Mouse (Mus musculus): ENCODE measurements around the gene Huwe1. TPM values are rescaled to one million over a fixed set of nuclear protein-coding genes. Genes with fewer than 3 reads are reported as not detected.

Huwe1 gene
- polyA plus RNA-seq, 1 experiment from 2014 or later, result 11.1 TPM

DNA sequence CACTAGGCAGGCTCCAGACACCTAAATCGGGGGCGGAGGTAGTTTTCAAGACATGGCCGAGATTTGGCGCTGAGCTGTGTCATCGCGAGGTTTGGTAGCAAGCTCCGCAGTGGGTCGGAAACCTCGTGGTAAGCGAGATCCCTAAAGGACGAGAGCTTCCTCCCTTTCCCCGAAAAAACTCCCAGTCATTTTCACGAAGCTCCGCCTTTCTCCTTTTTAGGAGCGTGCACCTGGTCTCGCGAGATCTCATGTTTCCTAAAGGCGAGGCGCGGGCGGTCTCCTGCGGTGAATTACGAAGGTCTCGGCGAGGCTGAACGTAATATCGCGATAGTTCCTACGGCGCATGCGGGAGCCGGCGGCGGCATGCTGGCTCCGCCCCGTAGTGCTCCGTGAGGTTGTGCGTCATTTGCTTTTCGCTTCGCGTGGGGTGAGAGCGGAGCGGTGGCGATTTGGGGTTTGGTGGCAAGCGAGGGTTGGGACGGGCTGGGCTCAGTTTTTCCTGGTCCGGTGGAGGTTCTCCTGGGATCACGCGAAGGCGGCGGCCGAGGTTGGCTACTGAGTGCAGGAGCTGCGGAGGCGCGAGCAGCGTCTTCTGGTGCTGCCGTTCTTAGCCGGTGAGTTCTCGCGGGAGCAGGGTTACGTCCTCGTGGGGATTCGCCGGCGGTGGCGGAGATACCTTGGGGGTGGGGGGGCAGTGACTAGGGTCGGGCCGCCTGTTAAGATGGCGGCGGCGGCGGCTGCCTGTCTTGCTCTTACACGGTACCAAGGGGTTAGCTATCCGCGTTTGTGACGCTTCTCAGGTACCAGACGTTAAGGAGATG lies 2.6 kb downstream of the Huwe1 start:
- H3K27me3 ChIP-seq (ENCODE audit: insufficient read depth, low read length), result no peaks in the 10 kb centered on the region
- no peaks in the 10 kb centered on the region for H3K36me3 ChIP-seq (replicated peaks; ENCODE audit: insufficient read depth, low read length)
- H3K4me3 ChIP-seq (ENCODE audit: low read depth, low read length), result peak overlapping the region; percentile 67
- H3K9me3 ChIP-seq (ENCODE audit: low read length), result no peaks in the 10 kb centered on the region
- H3K4me2 ChIP-seq (ENCODE audit: low read depth, low read length), result peak overlapping the region; percentile 79
- H3K9ac ChIP-seq (replicated peaks), result peak overlapping the region; percentile 83
- no peak for TF ChIP-seq CTCF (IDR thresholded peaks at IDR 0.05; ENCODE audit: low read depth)
- peak; percentile 85 for TF ChIP-seq EP300 (IDR thresholded peaks at IDR 0.05; ENCODE audit: low read depth)
- peak overlapping the region; percentile 99 for H3K27ac ChIP-seq (ENCODE audit: low read depth)
- DNase-seq, result peak; percentile 92
- peak; percentile 91 for ATAC-seq
- 0 out of 2 replicates have a peak, but pooled peaks cover 2% of the 10 kb centered on the region for H3K4me1 ChIP-seq (ENCODE audit: insufficient read depth)
- WGBS (ENCODE audit: insufficient replicate concordance), result 23% methylated on average over 76 of the region's 77 CpGs

DNA sequence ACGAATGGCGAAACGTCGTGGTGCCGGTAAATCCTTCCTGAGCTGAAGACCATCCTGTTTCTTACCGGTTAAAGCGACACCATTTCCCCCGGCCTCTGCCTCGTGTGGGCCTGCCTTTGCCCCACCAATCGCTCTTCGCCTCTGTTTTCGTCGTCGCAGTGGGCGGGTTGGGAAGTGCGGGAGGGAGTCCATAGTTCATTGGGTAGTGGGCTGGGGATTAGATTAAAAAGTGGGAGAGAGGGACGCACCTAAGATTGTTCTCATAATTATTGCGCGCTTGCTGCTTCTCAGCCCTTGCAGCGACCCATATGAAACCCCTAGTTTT lies 3.1 kb downstream of the Huwe1 start:
- Histone ChIP-seq H3K4me3 (ENCODE audit: low read depth, low read length) (peak overlapping the region; percentile 67), H3K36me3 (replicated peaks; ENCODE audit: insufficient read depth, low read length) (no peaks in the 10 kb centered on the region), H3K27ac (ENCODE audit: low read depth) (peak overlapping the region; percentile 99), H3K4me1 (ENCODE audit: insufficient read depth) (0 out of 2 replicates have a peak, but pooled peaks cover 2% of the 10 kb centered on the region), H3K9ac (replicated peaks) (peak overlapping the region; percentile 83), H3K9me3 (ENCODE audit: low read length) (no peaks in the 10 kb centered on the region), H3K27me3 (ENCODE audit: insufficient read depth, low read length) (no peaks in the 10 kb centered on the region), H3K4me2 (ENCODE audit: low read depth, low read length) (peak overlapping the region; percentile 79)
- ATAC-seq (peak; percentile 37), DNase-seq (no peak)
- TF ChIP-seq CTCF (IDR thresholded peaks at IDR 0.05; ENCODE audit: low read depth) (no peak), EP300 (IDR thresholded peaks at IDR 0.05; ENCODE audit: low read depth) (no peak)
- WGBS (ENCODE audit: insufficient replicate concordance), result 13% methylated on average over 20 of the region's 20 CpGs

DNA sequence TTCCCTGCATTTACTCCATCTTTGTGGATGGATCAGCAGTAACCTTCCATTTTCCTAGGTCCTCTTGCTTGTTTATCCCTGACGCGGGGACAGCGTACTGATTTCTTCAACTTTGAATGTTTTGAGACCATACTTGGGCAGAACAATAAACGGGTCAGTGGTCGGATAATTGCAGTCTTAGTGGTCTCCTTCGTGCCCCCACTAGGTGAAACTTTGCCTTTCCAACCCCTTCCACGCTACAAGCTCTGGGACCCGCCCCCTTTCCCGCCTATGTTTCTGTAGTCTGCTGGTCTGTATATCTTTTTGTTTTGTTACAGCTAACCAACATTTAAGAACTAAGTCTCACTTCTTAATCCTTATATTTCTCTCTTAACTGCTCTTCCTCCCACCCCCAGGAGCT lies 3.8 kb downstream of the Huwe1 start:
- TF ChIP-seq EP300 (IDR thresholded peaks at IDR 0.05; ENCODE audit: low read depth), result no peak
- no peak for TF ChIP-seq CTCF (IDR thresholded peaks at IDR 0.05; ENCODE audit: low read depth)
- no peaks in the 10 kb centered on the region for H3K36me3 ChIP-seq (replicated peaks; ENCODE audit: insufficient read depth, low read length)
- DNase-seq (peak; percentile 15), ATAC-seq (no peak)
- peak overlapping the region; percentile 67 for H3K4me3 ChIP-seq (ENCODE audit: low read depth, low read length)
- H3K4me2 ChIP-seq (ENCODE audit: low read depth, low read length), result peak overlapping the region; percentile 79
- H3K9me3 ChIP-seq (ENCODE audit: low read length), result no peaks in the 10 kb centered on the region
- WGBS (ENCODE audit: insufficient replicate concordance), result 20% methylated on average over 9 of the region's 9 CpGs
- peak overlapping the region; percentile 99 for H3K27ac ChIP-seq (ENCODE audit: low read depth)
- peak overlapping the region; percentile 83 for H3K9ac ChIP-seq (replicated peaks)
- H3K4me1 ChIP-seq (ENCODE audit: insufficient read depth), result 0 out of 2 replicates have a peak, but pooled peaks cover 2% of the 10 kb centered on the region
- no peaks in the 10 kb centered on the region for H3K27me3 ChIP-seq (ENCODE audit: insufficient read depth, low read length)

DNA sequence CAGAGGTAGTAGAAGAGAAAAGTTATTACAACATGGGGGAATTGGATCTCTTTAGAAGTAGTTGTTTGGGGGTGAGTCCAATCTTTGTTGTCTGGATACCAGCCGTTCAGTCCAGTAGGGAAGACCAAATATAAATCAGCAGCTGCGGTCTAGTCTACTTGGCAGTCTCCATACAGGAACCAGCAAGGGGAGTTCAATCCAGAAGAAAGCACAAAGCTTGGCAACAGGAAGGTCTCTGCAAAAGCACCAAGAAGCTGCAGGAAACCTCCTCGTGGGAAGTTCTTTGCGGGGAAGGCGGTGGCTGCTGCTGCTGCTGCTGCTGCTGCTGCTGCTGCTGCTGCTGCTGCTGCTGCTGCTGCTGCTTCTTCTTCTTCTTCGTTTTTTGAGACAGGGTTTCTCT lies 10.9 kb downstream of the Huwe1 start:
- Histone ChIP-seq H3K27ac (ENCODE audit: low read depth) (no peak overlapping the region), H3K27me3 (ENCODE audit: insufficient read depth, low read length) (no peaks in the 10 kb centered on the region), H3K36me3 (replicated peaks; ENCODE audit: insufficient read depth, low read length) (0 out of 2 replicates have a peak, but pooled peaks cover 4% of the 10 kb centered on the region), H3K4me3 (ENCODE audit: low read depth, low read length) (no peak overlapping the region), H3K4me1 (ENCODE audit: insufficient read depth) (no peaks in the 10 kb centered on the region), H3K9me3 (ENCODE audit: low read length) (no peaks in the 10 kb centered on the region), H3K9ac (replicated peaks) (no peak overlapping the region), H3K4me2 (ENCODE audit: low read depth, low read length) (no peak overlapping the region)
- WGBS (ENCODE audit: insufficient replicate concordance), result 68% methylated on average over 6 of the region's 6 CpGs
- ATAC-seq, result no peak
- TF ChIP-seq CTCF (IDR thresholded peaks at IDR 0.05; ENCODE audit: low read depth) (no peak), EP300 (IDR thresholded peaks at IDR 0.05; ENCODE audit: low read depth) (no peak)
- DNase-seq, result no peak

DNA sequence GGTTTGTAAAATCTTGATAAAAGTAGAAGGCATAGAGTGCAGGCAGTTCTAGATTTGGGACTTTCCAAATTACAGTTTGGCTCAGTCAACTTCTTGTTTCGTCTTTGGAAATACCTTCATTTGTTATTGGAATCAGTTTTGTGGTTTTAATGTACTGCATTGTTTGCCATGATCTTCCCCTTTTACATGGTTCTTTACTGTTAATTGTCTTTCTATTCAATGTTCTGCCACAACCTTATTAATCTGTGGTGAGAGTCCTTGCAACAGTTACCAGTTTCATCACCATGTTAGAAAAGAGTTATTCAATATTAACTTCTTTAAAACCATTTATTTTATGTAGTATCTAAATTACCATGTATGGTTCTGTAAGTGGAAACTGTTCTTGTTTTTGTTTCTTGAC lies 13.0 kb downstream of the Huwe1 start:
- Histone ChIP-seq H3K9ac (replicated peaks) (no peak overlapping the region), H3K9me3 (ENCODE audit: low read length) (no peaks in the 10 kb centered on the region), H3K4me1 (ENCODE audit: insufficient read depth) (no peaks in the 10 kb centered on the region), H3K36me3 (replicated peaks; ENCODE audit: insufficient read depth, low read length) (0 out of 2 replicates have a peak, but pooled peaks cover 4% of the 10 kb centered on the region), H3K27ac (ENCODE audit: low read depth) (no peak overlapping the region), H3K4me2 (ENCODE audit: low read depth, low read length) (no peak overlapping the region), H3K4me3 (ENCODE audit: low read depth, low read length) (no peak overlapping the region), H3K27me3 (ENCODE audit: insufficient read depth, low read length) (no peaks in the 10 kb centered on the region)
- 69% methylated on average over 1 of the region's 1 CpGs for WGBS (ENCODE audit: insufficient replicate concordance)
- DNase-seq (no peak), ATAC-seq (no peak)
- TF ChIP-seq EP300 (IDR thresholded peaks at IDR 0.05; ENCODE audit: low read depth), result no peak
- TF ChIP-seq CTCF (IDR thresholded peaks at IDR 0.05; ENCODE audit: low read depth), result no peak

DNA sequence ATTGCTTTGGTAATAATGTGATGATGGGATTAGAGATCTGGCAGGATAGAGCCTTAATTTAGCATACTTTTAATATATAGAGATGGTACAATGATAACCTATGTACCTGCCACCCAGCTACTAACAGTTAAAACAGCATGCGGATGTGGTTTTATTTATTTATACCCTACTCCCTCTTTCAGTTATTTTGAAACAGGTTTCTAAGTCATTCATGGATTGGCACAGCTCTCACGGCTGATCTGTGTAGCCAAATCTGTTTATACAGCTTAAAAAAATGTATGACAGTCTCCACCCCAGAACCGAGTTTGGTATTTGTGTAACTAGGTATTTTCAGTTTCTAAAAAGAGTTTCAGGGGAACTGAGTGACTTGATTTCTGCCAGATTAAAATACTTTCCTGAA lies 17.1 kb downstream of the Huwe1 start:
- H3K9ac ChIP-seq (replicated peaks), result no peak overlapping the region
- no peak overlapping the region for H3K4me2 ChIP-seq (ENCODE audit: low read depth, low read length)
- TF ChIP-seq CTCF (IDR thresholded peaks at IDR 0.05; ENCODE audit: low read depth), result no peak
- no peak for TF ChIP-seq EP300 (IDR thresholded peaks at IDR 0.05; ENCODE audit: low read depth)
- no peak for DNase-seq
- 61% methylated on average over 3 of the region's 3 CpGs for WGBS (ENCODE audit: insufficient replicate concordance)
- no peaks in the 10 kb centered on the region for H3K27me3 ChIP-seq (ENCODE audit: insufficient read depth, low read length)
- H3K4me3 ChIP-seq (ENCODE audit: low read depth, low read length), result no peak overlapping the region
- H3K27ac ChIP-seq (ENCODE audit: low read depth), result no peak overlapping the region
- 0 out of 2 replicates have a peak, but pooled peaks cover 2% of the 10 kb centered on the region for H3K36me3 ChIP-seq (replicated peaks; ENCODE audit: insufficient read depth, low read length)
- ATAC-seq, result no peak
- H3K9me3 ChIP-seq (ENCODE audit: low read length), result no peaks in the 10 kb centered on the region
- no peaks in the 10 kb centered on the region for H3K4me1 ChIP-seq (ENCODE audit: insufficient read depth)
